Mouse (Mus musculus) C2C12 (cell line): ENCODE results near the gene Atp1a1. TPM values are rescaled to one million over a fixed set of nuclear protein-coding genes. Genes with fewer than 3 reads are reported as not detected.

Experiments
- H3K27me3 ChIP-seq: one replicate; pipeline ENCODE4 v1.6.1; 2011; ENCODE audit not compliant: control insufficient read depth, insufficient read depth, insufficient read length
- H3K36me3 ChIP-seq: one replicate; pipeline ENCODE4 v1.6.1; 2011; ENCODE audit not compliant: control insufficient read depth, insufficient read depth
- H3K4me3 ChIP-seq: one replicate; pipeline ENCODE4 v1.5.1; 2011; ENCODE audit warnings: mild to moderate bottlenecking, control low read depth; ENCODE audit not compliant: poor library complexity, insufficient read depth, severe bottlenecking
- H3K79me2 ChIP-seq: one replicate; pipeline ENCODE4 v1.6.1; 2011; ENCODE audit not compliant: control insufficient read depth, insufficient read depth
- H3K79me3 ChIP-seq: one replicate; pipeline ENCODE4 v1.6.1; 2011; ENCODE audit warnings: low read depth, control low read depth
- H3ac ChIP-seq: one replicate; pipeline ENCODE3; 2011; ENCODE audit warnings: low read depth; ENCODE audit not compliant: control insufficient read depth, insufficient read length
- CEBPB ChIP-seq: IDR thresholded peaks from one replicate; pipeline ENCODE4 v1.6.1; 2011; ENCODE audit warnings: low read depth, mild to moderate bottlenecking, control low read depth, moderate library complexity
- CTCF ChIP-seq: IDR thresholded peaks from one replicate; pipeline ENCODE4 v1.5.1; 2011; ENCODE audit not compliant: control insufficient read depth, insufficient read depth, insufficient read length
- FOSL1 ChIP-seq: IDR thresholded peaks from one replicate; pipeline ENCODE4 v1.8.0; 2011; ENCODE audit warnings: mild to moderate bottlenecking, low read length; ENCODE audit not compliant: poor library complexity, insufficient read depth, severe bottlenecking
- MAX ChIP-seq: IDR thresholded peaks from one replicate; pipeline ENCODE4 v1.6.1; 2011; ENCODE audit warnings: mild to moderate bottlenecking, control low read depth
- MYOD1 ChIP-seq: IDR thresholded peaks from one replicate; pipeline ENCODE4 v1.6.1; 2011; ENCODE audit warnings: low read depth; ENCODE audit not compliant: control insufficient read depth, insufficient read length
- MYOG ChIP-seq: IDR thresholded peaks from one replicate; pipeline ENCODE4 v1.6.1; 2011; ENCODE audit not compliant: control insufficient read depth, insufficient read length; ENCODE audit errors: extremely low read depth
- USF1 ChIP-seq: IDR thresholded peaks from one replicate; pipeline ENCODE4 v1.6.1; 2011; ENCODE audit warnings: low read depth, mild to moderate bottlenecking, control low read depth, moderate library complexity
- polyA plus RNA-seq: library from polyadenylated mRNA; unstranded; fragments of >200 nt; fragmentation: generic; extraction: Trizol; gene quantifications from one replicate; pipeline ENCODE4 v1.2.1, GENCODE M21; 2012; ENCODE audit warnings: missing spikeins

The Atp1a1 gene
- polyA plus RNA-seq, 1 experiment = 228 TPM

DNA sequence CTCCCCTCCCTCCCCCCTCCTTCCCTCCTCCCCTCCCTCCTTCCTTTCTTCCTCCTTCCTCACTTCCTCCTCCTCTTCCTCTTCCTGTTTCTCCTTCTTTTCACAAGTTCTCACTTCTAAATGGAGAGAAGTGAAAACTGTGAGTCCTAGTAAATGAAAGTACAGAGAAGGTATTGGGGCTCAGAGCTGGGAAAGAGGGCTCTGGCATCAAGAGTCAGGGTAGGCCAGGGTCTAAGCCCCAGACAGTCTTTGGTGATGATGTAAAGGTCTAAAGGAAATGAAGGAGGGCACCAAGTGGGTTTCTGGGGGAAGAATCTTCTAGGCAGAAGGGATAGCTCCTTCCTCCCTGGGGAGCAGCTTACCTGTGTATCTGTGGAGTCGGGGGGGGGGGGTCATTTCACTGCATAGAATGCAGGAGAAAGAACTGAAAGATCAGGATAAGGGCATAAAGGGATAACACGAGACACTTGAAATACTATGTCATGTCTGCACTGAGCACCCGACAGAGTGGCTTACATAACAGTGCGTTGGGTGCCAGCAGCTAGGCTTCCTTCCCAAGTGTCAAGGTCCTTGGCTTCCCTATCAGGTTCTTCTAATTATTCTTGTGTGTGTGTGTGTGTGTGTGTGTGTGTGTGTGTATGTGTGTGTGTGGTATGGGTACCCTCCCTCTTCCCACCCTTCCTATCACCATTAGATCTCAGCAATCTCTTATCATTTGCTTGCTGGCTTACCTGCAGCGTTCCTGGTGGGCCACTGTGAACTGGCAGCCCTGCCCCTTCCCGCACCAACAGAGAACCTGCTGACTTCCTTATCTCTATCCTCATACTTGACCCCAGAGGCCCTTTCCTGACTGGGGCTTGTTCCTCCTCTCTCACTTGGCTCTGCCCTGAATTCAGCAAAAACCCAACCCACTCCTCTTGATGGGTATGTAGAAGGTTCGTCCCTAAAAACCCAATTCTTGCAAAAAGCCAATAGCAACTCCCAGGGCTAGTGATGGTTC lies 51.6 kb downstream of the Atp1a1 start:
- H3K79me3 ChIP-seq = no peaks in the 10 kb centered on the region
- H3K4me3 ChIP-seq = no peak overlapping the region
- H3ac ChIP-seq = no peak overlapping the region
- H3K36me3 ChIP-seq = no peaks in the 10 kb centered on the region
- no peaks in the 10 kb centered on the region for H3K27me3 ChIP-seq
- TF ChIP-seq CEBPB = no peak
- TF ChIP-seq MAX = no peak
- no peak for TF ChIP-seq FOSL1
- no peak for TF ChIP-seq MYOD1
- no peak for TF ChIP-seq CTCF
- no peak for TF ChIP-seq USF1
- TF ChIP-seq MYOG = no peak
- no peaks in the 10 kb centered on the region for H3K79me2 ChIP-seq

DNA sequence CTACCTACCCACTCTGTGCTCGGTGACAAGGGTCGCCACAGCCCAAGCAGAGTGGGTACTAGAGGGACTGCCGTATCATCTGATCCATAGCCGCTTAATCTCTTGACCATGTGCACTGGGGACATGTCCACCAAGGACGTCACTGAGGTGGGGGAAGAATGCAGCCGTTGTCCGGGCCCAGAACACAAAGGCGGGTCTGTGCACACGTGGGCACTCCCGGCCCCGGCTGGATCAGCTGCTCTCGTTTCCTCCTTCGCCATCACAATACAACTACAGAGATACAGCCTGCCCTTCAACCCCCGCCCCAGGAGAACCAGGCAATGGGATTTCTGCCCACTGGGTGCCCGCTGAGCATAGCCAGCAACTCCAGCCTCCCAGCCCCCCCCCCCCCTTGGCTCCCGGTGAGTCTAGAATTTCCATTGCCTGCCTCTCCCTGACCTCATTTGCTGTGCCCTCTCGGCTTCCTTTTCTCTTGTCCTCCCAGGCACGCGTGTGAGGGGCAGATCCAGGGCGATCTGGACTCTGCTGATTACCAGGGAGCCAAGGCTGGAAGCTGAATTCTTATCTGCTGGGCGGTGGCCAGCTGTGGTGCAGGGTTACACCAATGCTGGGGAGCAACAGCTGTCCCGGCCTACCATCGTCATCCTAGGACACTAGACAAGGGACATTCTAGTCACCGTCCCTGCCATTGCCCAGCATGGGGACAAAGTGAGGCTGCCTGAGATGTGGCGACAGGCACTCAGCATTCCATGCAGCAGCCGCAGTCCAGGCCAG lies 52.8 kb downstream of the Atp1a1 start:
- Histone ChIP-seq H3ac (no peak overlapping the region), H3K4me3 (no peak overlapping the region), H3K79me3 (no peaks in the 10 kb centered on the region), H3K27me3 (no peaks in the 10 kb centered on the region), H3K79me2 (no peaks in the 10 kb centered on the region), H3K36me3 (no peaks in the 10 kb centered on the region)
- TF ChIP-seq MYOD1 (peak; percentile 62), MYOG (no peak), CEBPB (no peak)

DNA sequence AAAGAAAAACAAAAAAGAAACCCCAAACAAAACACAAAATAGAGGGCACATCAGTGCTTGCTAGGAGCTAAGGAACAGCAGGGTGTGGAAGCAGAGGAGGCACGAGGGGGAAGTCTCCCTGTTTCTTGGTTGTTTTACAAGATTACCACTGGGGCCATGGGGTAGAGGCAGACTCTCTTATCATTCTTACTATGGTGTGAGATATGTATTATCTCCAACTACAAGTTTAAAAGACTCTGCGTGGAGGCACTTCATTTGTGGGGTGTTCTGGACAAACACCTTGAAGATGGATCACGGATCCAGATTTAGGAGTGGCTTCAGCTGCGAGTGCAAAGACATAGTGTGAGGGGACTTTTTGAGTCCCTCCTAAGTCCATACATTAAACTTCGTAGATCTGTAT lies 54.7 kb downstream of the Atp1a1 start:
- no peaks in the 10 kb centered on the region for H3K79me3 ChIP-seq
- H3K36me3 ChIP-seq = no peaks in the 10 kb centered on the region
- TF ChIP-seq FOSL1 (no peak), MYOD1 (no peak), MAX (no peak), CTCF (no peak), MYOG (no peak), USF1 (no peak), CEBPB (no peak)
- no peaks in the 10 kb centered on the region for H3K27me3 ChIP-seq
- no peaks in the 10 kb centered on the region for H3K79me2 ChIP-seq
- no peak overlapping the region for H3K4me3 ChIP-seq
- no peak overlapping the region for H3ac ChIP-seq

DNA sequence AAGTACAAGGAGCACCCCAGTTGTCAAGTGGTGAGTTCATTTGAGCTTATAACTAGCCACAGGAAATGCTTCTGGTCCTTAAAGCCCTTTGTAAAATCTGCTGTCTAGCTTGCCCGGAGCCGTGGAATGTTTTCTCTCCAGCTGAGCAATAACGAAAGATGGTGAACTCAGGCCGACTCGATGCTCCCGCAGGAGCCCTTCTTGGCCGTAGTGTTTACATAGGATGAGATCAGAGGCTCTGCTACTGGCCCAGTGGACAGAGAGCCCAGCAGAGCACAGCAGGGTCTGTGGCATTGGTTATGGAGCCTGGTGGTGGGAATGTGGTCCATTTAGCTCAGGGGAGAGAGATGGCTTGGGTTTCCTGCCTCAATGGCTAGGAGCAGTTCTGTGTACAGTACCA lies 60.4 kb downstream of the Atp1a1 start:
- Histone ChIP-seq H3K79me2 (no peaks in the 10 kb centered on the region), H3ac (no peak overlapping the region), H3K4me3 (no peak overlapping the region), H3K36me3 (no peaks in the 10 kb centered on the region), H3K27me3 (no peaks in the 10 kb centered on the region), H3K79me3 (no peaks in the 10 kb centered on the region)
- TF ChIP-seq FOSL1 (no peak), CEBPB (no peak), MAX (no peak), CTCF (no peak), MYOD1 (no peak), USF1 (no peak), MYOG (no peak)

DNA sequence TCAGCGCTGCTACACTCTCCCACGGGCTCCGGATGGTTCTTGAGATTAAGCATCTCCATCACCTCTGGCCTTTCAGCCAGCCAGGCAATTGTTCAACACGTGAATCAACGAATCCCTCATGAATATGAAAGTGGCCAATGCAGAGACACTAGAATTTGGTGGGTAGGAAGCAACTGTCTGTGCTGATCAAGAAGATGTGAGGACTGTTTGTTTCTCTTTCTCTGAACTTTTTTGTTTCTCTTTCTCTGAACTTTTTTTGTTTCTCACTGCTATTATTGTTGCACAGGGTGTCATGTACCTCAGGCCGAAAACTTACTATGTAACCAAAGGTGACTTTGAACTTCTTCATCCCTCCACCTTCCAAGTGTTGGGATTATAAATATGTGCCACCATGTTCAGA lies 62.9 kb downstream of the Atp1a1 start:
- Histone ChIP-seq H3K79me2 (no peaks in the 10 kb centered on the region), H3K4me3 (no peak overlapping the region), H3K79me3 (no peaks in the 10 kb centered on the region), H3K36me3 (no peaks in the 10 kb centered on the region), H3K27me3 (no peaks in the 10 kb centered on the region), H3ac (no peak overlapping the region)
- no peak for TF ChIP-seq FOSL1
- no peak for TF ChIP-seq USF1
- no peak for TF ChIP-seq MYOG
- no peak for TF ChIP-seq CEBPB
- TF ChIP-seq MAX = no peak
- no peak for TF ChIP-seq CTCF
- TF ChIP-seq MYOD1 = no peak

DNA sequence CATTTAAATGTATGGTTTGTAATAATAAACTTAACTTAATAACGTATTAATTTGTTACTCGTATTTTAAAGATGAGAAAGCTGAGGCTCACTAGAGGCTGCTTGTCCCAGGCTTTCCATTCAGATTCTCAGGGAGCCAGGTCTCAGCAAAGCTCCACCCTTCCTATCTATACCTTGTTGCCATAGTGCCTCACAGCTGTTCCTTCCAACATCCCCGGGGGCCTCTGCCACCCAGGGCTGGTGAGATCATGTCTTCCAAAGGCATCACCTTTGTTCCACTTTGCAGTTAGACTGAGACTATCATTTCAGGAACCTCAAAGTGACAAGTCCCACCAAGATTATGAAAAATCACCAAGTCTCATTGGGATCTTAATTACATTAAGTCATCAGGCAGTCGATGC lies 63.9 kb downstream of the Atp1a1 start:
- no peaks in the 10 kb centered on the region for H3K36me3 ChIP-seq
- H3K79me3 ChIP-seq = no peaks in the 10 kb centered on the region
- no peak overlapping the region for H3K4me3 ChIP-seq
- no peaks in the 10 kb centered on the region for H3K27me3 ChIP-seq
- H3K79me2 ChIP-seq = no peaks in the 10 kb centered on the region
- no peak overlapping the region for H3ac ChIP-seq
- no peak for TF ChIP-seq MYOD1
- TF ChIP-seq FOSL1 = no peak
- TF ChIP-seq CTCF = no peak
- no peak for TF ChIP-seq USF1
- TF ChIP-seq MAX = no peak
- TF ChIP-seq MYOG = no peak
- no peak for TF ChIP-seq CEBPB
